Mouse (Mus musculus) urinary bladder, postnatal 10 days (tissue): Measurements from ENCODE around the gene Gm49405.
"Not testable (repeated sequence)": the region's sequence is repeated elsewhere in the genome, so short reads cannot be mapped to it uniquely, and the experiment has no call there.

ENCODE experiments used
- DNase-seq: peaks from one replicate; pipeline ENCODE4 v3.0.0; 2022; ENCODE audit warnings: low spot score

Gene Gm49405

DNA sequence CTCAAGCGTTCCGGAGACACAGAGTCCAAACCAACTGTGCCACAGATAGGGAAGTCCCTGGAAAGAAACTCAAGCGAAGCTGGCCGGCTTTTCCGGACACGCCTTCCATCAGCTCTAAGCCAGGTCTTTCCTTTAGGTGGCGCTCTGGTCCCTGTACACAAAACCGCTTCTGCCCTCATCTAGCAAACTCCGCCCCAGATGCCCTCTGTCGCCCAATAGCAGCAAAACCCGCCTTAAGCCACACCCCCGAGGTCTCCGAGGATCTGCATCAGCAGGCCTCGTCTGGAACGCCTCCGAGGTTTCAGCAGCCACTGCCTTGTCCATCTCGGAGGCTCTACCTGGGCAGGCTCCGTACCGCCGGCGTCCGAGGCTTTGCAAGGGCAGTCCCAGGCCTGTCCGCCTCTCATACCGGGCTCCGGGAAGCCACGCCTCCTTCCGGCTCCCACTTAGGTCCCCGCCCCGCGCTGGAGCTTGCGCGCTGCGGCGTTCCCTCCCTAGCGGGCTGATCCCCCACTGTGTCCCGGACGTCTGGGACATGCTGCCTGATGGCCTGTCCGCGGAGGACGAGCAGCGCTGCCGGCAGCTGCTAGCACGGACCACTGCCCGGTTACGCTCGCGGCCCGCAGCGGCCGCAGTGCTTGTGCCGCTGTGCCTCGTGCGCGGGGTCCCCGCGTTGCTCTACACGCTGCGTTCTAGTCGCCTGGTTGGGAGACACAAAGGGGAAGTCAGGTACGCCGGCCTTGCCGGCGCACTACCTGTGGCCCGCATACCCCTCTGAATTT lies at the start of gene Gm49405, which contains the start of gene Nudt8:
Gene Gm49405, plus strand, starts transcription at position 508 of the 782 bp plus-strand sequence.
Gene Nudt8, plus strand, starts transcription at position 462 of the 782 bp plus-strand sequence.
- DNase-seq, result peak; percentile 75

DNA sequence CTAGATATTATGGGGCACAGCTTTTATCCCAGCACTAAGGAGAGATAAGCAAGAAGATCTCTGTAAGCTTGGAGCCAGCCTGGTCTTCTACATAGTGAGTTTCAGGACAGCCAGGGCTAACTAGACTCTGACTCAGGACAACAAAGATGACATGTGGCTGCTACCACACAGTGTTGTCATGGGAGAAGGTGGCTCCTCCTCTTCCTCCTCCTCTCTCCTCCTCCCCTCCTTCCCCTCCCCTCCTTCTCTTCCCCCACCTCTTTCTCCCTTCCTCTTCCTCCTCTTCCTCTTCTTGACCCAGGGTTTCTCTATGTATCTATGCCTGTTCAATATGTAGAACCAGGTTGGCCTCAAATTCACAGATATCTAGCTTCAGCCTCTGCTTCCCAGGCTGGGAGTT lies 49.0 kb upstream of the Gm49405 start:
- no peak for DNase-seq

DNA sequence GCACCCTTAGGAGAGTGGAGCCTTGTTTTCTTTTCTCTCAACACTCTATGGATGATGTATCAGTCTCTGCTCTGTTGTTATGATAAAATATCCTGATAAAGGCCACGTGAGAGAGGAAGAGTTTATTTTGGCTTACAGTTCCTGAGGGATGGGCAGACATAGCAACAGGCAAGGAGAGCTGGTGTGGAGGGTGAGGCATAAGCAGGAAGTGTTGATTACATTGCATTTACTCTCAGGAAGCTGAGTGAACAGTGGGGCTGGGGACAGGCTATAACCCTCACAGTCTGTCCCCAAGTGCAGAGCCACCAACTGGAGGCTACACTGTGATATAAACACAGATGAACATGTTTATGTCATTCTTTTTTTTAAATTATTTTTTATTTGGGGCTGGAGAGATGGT lies 48.3 kb upstream of the Gm49405 start:
- DNase-seq, result no peak

DNA sequence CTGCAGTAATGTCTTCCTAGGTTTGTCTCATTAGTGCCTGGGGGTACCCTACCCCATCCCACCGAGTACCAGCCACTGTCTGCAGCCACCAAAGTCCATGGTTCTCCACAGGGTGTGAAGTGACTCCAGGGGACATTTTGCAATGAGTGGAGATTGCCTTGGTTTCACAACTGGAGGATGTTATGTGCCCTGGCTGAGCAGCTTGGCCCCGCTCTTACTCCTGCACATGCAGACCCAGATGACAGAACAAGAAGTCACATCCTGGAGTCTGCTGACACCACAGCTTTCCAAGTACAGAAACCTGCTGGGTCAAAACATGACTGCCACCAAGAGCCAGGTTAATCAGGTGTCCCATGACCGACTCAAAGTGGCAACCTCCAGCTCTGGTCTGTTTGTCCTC lies 45.4 kb upstream of the Gm49405 start:
- no peak for DNase-seq

GRCm38 (mm10) chr19:3955804-3956203 lies 44.6 kb upstream of the Gm49405 start:
- DNase-seq, result no peak

- DNase-seq, result not testable (repeated sequence)
Measured at GRCm38 (mm10) chr19:3957296-3958036, 43.0 kb upstream of the Gm49405 start.

DNA sequence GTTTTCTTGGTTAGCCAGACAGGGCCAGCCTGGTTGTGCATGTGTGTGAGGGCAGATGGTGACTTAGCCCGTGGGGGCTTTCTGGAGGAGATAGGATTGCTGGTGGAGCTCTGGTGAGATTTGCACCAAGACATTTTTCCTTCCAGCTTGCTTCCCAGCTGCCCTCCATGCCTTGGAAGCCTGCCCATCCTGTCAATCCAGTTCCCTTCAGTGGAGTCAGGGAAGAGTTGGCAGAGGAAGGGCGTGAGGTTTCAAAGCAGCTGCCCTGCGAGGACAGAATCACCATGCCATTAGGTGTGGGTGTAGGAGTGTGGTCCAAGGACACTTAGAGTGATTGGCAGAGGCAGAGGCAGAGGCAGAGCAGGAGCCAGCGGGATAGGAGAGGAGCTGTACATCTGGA lies 42.0 kb upstream of the Gm49405 start, which contains the start of gene Aldh3b3:
Gene Aldh3b3, plus strand, starts transcription at position 176 of the 400 bp plus-strand sequence.
- DNase-seq, result no peak

- no peak for DNase-seq
Measured at GRCm38 (mm10) chr19:3959030-3959429, 41.4 kb upstream of the Gm49405 start.

GRCm38 (mm10) chr19:3960211-3960610 lies 40.2 kb upstream of the Gm49405 start:
- no peak for DNase-seq

GRCm38 (mm10) chr19:3961805-3962204 lies 38.6 kb upstream of the Gm49405 start:
- not testable (repeated sequence) for DNase-seq

GRCm38 (mm10) chr19:3962469-3962868 lies 38.0 kb upstream of the Gm49405 start:
- DNase-seq, result no peak

DNA sequence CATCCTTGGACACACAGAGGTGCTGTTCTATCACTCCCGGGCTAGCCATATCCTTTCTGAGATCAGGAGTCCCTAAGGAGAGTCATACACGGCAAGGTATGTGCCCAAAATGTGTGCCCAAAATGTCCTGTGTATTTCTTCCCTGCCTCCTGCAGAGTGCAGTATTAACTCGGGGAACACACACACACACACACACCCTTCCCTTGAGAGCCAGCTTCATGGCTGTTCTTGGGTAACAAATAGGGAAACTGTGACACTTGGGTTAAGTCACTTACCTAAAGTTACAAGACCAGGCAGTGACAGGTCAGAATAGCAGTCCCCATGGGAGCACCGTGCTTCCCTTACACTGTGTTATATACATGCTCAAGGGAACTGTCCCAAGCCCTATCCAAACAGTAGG lies 36.4 kb upstream of the Gm49405 start:
- no peak for DNase-seq

GRCm38 (mm10) chr19:3966330-3967075 lies 33.9 kb upstream of the Gm49405 start:
- DNase-seq, result no peak

DNA sequence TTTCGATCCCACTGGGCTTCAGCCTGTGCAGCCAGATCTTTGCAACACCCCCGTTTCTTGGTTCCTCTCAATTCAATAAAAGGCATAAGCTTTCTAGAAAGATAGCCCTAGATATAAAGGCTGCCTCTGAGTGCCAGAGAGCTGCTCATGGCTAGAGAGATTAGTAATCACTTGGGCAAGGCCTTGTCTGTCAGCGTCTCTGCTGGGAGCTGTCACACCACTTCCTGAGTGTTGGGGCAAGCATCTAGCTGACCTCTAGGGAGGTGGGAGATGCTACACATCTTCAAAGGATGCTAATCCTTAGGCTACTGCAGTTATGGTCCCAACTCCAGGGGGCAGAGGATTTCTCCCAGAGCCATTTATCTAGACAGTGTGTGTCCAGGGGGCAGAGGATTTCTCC lies 33.2 kb upstream of the Gm49405 start:
- DNase-seq, result no peak

- no peak for DNase-seq
Measured at GRCm38 (mm10) chr19:3972229-3972628, 28.2 kb upstream of the Gm49405 start, which contains the start of gene Aldh3b2. TSS of gene Aldh3b2 (plus strand) at chr19:3972328.

GRCm38 (mm10) chr19:3974608-3975007 lies 25.8 kb upstream of the Gm49405 start:
- DNase-seq, result not testable (repeated sequence)

- no peak for DNase-seq
Measured at GRCm38 (mm10) chr19:3975866-3976265, 24.6 kb upstream of the Gm49405 start.

- DNase-seq, result no peak
Measured at GRCm38 (mm10) chr19:3980309-3980708, 20.1 kb upstream of the Gm49405 start.

DNA sequence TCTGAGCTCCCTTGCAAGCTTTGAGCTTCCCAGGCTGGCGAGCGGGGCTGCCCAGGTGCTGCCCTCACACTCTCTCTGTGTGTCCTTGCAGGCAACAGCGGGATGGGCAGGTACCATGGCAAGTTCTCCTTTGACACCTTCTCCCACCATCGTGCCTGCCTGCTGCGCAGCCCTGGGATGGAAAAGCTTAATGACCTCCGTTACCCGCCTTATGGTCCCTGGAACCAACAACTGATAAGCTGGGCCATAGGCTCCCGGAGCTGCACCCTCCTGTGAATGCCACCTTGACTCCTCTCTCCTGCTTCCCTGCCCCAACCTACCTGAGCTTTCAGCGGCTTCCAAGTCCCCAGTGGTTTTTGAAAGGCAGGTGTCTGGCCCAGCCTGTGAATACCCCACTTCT lies 19.5 kb upstream of the Gm49405 start:
- DNase-seq, result no peak

DNA sequence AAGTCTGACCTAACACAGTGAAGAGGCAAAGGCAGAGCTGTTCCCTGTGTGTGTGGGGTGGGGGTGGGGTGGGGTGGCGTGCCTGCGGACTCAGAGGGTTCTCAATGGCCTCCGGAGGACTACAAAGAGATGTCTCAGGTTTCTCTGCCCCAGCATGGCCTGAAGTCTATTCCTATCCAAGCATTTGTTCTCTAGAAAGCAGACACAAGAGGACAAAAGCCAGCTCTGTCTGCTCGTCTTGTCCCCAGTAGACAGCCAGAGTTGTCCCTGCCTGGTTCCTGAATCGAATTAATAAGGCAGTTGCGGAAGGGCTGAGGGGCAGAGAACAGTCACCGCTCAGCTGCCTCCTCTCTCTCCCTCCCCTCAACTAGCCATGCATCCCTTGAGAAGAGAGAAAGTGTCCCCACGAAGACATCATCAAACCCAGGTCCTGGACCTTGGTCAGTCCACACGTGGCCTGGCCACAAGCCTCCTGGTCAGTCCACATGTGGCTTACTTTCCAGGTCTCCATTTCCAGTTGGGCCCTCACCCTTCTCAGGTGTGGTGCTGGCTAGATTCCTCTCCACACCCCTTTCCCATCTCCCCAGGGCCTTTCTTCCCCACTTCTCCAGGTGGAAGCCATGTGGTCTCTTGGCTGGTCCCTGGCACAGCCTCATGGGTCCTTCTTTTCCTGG lies 16.8 kb upstream of the Gm49405 start:
- no peak for DNase-seq

DNA sequence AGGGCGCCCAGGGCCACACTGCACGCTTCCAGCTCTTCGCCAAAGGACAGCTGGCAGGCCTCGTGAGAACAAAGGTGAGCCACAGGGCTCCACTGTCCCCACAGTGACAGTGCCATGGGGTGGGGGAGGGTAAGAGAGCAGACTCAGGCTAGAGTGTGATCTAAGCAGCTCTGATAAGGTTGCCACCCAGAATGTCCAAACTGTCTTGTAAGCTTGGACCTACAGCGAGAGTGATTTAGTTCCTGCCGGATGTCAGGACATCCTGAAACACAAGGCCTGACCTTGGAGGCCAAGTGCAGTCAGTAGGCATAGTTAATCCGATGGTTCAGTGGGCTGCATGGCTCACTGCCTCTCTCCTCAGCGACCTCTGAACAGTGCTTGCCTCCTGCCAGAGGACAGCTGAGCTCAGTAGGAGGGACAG lies 15.2 kb upstream of the Gm49405 start:
- no peak for DNase-seq

DNA sequence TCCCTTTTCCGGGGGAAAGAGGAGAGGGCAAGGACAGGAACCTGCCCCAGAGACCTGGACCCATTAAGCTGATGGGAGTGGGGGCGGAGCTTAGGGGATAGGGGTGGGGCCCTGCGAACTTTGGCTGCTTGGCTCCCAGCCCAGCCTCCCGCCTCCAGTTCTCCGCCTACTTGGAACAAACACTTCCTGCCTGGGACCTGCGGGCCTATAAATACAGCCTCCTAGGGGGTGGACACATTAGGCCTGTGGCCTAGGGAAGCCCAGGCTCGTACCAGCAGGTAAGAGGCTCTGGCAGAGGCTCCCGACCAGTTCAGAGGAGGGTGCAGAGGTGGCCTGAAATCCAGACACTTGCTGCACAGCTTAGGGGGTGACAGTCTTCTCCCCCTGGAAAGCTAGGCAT lies 14.1 kb upstream of the Gm49405 start, which contains the start of gene Acy3:
Gene Acy3, plus strand, starts transcription at position 237 of the 400 bp plus-strand sequence.
- peak; percentile 26 for DNase-seq
